Mouse (Mus musculus) hindbrain, postnatal 0 days (tissue): ENCODE measurements around the gene Copz1. TPM values are rescaled to one million over a fixed set of nuclear protein-coding genes. Genes with fewer than 3 reads are reported as not detected.
A peak's percentile ranks its signal among the peaks of the same experiment; 100 is the strongest.

Experiments
- ATAC-seq: fragments of 200-750 bp; cut with Nextera tagmentation; 2 replicates; pipeline ENCODE4 v1.8.0; 2017; ENCODE audit warnings: mild to moderate bottlenecking, moderate TSS enrichment, moderate library complexity
- DNase-seq: peaks from one replicate; pipeline ENCODE4 v3.0.0-alpha.2; 2015; ENCODE audit warnings: low spot score
- H3K27ac ChIP-seq: fragments of 300-500 bp; sonication (generic); 2 replicates; pipeline ENCODE4 v1.5.1; 2014; ENCODE audit warnings: mild to moderate bottlenecking
- H3K27me3 ChIP-seq: fragments of 300-500 bp; sonication (generic); 2 replicates; pipeline ENCODE4 v1.6.1; 2014; ENCODE audit warnings: low read length, mixed read lengths; ENCODE audit not compliant: insufficient read depth
- H3K36me3 ChIP-seq: fragments of 300-500 bp; sonication (generic); 2 replicates; pipeline ENCODE4 v1.6.1; 2014; ENCODE audit warnings: low read length, mixed read lengths; ENCODE audit not compliant: insufficient read depth
- H3K4me1 ChIP-seq: fragments of 300-500 bp; sonication (generic); 2 replicates; pipeline ENCODE4 v1.6.1; 2014; ENCODE audit warnings: antibody characterized with exemption, low read length, mixed read lengths; ENCODE audit not compliant: insufficient read depth
- H3K4me2 ChIP-seq: fragments of 300-500 bp; sonication (generic); 2 replicates; pipeline ENCODE4 v1.6.1; 2014; ENCODE audit warnings: low read depth, mild to moderate bottlenecking, low read length, moderate library complexity, mixed read lengths
- H3K4me3 ChIP-seq: fragments of 300-500 bp; sonication (generic); 2 replicates; pipeline ENCODE4 v1.5.1; 2014; ENCODE audit warnings: low read length
- H3K9ac ChIP-seq: fragments of 300-500 bp; sonication (generic); replicated peaks from 2 replicates; pipeline ENCODE4 v1.6.1; 2014; ENCODE audit warnings: mild to moderate bottlenecking, low read length, moderate library complexity, mixed read lengths
- H3K9me3 ChIP-seq: fragments of 300-500 bp; sonication (generic); 2 replicates; pipeline ENCODE4 v1.6.1; 2016; ENCODE audit warnings: low read length, mixed read lengths
- CTCF ChIP-seq: IDR thresholded peaks from 2 replicates; pipeline ENCODE4 v1.5.1; 2016; ENCODE audit warnings: antibody characterized with exemption, control low read depth, low read depth
- WGBS: fragments of 180-500 bp; shearing (Covaris S2); extraction: QIAGEN DNeasy Blood & Tissue Kit; methylation state at CpG from one replicate; pipeline ENCODE4 v1.1.7; 2014; 5-methylcytosine and 5-hydroxymethylcytosine counted together
- polyA plus RNA-seq: library from polyadenylated mRNA; unstranded; fragments of >200 nt; fragmentation: Nextera tagmentation; extraction: Ambion mirVana; gene quantifications from 2 replicates; pipeline ENCODE4 v1.2.1, GENCODE M21; 2015
- total RNA-seq: library from RNA; depleted of rRNA; stranded (reverse); fragments of >200 nt; gene quantifications from 2 replicates; pipeline ENCODE4 v1.2.3, GENCODE M21; 2014

Gene Copz1
- total and polyA plus RNA-seq, 2 experiments from 2014 or later, result 155 to 181 TPM

DNA sequence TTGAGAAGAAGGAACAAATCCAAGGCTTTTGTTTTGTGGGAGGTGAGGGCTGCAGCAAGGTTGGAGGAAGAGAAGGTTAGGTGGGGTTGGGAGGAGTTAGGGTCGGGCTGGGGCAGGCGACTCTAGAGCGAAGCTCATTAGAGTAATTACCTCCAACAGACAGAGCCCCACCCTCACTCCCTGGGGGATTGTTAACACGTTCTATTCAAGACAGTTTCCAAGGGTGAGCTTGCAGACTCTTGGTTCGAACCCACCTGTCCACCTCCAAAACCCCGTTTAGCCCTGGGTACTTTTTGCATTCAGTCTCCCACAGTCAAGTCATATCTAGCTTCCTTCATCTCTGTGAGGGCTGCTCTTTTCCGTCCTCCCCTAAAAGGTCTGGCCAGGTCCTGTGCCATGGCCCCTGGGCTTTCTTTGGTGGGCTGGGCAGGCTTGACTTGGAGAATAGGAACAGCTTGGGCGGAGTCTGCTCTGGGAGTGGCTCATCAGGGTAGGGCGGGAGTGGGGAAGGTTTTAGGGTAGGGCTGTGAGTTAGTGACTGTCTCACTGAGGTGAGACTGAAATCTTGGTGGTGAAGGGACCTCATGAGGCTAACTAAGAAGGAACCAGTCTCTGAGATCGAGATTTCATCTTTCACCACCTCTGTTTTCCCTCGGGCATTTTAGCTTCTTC, 64.6 kb downstream of the Copz1 start:
- H3K36me3 ChIP-seq, result no peaks in the 10 kb centered on the region
- DNase-seq (no peak), ATAC-seq (no peak)
- WGBS, result 25% methylated on average over 11 of the region's 11 CpGs
- H3K4me2 ChIP-seq, result no peak overlapping the region
- H3K4me3 ChIP-seq, result no peak overlapping the region
- TF ChIP-seq CTCF, result no peak
- no peaks in the 10 kb centered on the region for H3K9me3 ChIP-seq
- 0 out of 2 replicates have a peak, but pooled peaks cover 10% of the 10 kb centered on the region for H3K4me1 ChIP-seq
- H3K9ac ChIP-seq, result no peak overlapping the region
- no peaks in the 10 kb centered on the region for H3K27me3 ChIP-seq
- H3K27ac ChIP-seq, result no peak overlapping the region

DNA sequence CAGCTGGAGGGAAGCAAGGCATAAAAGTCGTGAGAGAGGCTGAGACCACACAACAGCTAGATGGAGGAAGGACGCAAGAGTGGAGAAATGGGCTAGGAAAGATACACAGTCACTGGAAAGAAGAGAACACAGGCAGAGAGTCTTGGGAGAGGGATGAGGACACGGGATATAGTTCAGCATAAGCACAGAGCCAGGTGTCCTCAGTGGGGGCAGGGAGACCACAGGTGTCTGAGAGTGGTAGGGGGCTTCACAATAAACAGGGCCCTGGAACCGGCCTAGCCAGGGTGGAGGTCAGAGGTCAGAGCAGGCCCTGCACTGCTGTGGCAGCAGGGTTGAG, 66.3 kb downstream of the Copz1 start:
- H3K9ac ChIP-seq, result peak overlapping the region; percentile 66
- TF ChIP-seq CTCF, result no peak
- 0 out of 2 replicates have a peak, but pooled peaks cover 10% of the 10 kb centered on the region for H3K4me1 ChIP-seq
- ATAC-seq, result no peak
- no peaks in the 10 kb centered on the region for H3K9me3 ChIP-seq
- DNase-seq, result no peak
- peak overlapping the region; percentile 83 for H3K4me2 ChIP-seq
- no peak overlapping the region for H3K27ac ChIP-seq
- no peaks in the 10 kb centered on the region for H3K27me3 ChIP-seq
- H3K36me3 ChIP-seq, result no peaks in the 10 kb centered on the region
- WGBS, result 55% methylated on average over 4 of the region's 4 CpGs
- H3K4me3 ChIP-seq, result peak overlapping the region; percentile 58

DNA sequence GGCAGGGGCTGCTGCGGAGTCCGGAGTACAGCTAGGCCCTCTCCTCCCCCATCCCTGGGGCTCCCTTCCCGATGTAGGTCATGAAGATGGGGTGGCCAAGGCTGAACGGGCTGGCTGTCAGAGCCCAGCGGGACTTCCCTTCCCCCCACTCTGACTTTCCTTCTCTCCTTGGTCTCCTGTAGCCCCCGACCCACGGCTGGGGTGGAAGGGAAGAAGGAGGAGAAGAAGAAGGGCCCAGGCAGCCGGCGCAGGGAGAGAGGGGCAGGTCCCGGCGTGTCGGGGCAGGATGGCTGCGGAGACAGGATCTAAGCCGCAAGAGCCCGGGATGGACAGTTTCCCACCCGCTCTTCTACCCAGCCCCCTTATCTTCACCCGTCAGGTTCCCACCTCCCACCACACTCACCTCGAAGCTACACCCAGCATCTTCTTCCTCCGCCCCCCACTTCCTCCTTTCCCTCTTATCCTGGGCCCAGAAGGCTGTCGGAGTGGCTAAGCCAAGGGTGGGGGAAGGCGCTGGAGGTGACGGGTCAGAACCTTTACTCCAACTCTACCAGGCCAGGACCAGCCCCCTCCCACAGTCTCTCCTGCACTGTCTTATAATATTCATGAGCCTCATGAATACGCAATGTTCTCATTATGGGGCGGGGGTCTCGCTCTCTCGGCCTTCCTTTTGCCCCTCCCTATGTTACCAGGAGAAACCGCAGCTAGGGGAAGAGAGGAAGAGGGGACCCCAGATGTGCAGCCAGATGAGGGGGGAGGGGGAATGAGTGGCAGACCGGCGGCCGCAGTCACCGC, 66.8 kb downstream of the Copz1 start:
- no peaks in the 10 kb centered on the region for H3K27me3 ChIP-seq
- no peaks in the 10 kb centered on the region for H3K36me3 ChIP-seq
- 0 out of 2 replicates have a peak, but pooled peaks cover 10% of the 10 kb centered on the region for H3K4me1 ChIP-seq
- TF ChIP-seq CTCF, result no peak
- ATAC-seq (peak; percentile 31), DNase-seq (peak; percentile 31)
- H3K27ac ChIP-seq, result peak overlapping the region; percentile 46
- H3K4me2 ChIP-seq, result peak overlapping the region; percentile 83
- 9% methylated on average over 30 of the region's 31 CpGs for WGBS
- H3K9me3 ChIP-seq, result no peaks in the 10 kb centered on the region
- H3K9ac ChIP-seq, result peak overlapping the region; percentile 66
- peak overlapping the region; percentile 58 for H3K4me3 ChIP-seq

DNA sequence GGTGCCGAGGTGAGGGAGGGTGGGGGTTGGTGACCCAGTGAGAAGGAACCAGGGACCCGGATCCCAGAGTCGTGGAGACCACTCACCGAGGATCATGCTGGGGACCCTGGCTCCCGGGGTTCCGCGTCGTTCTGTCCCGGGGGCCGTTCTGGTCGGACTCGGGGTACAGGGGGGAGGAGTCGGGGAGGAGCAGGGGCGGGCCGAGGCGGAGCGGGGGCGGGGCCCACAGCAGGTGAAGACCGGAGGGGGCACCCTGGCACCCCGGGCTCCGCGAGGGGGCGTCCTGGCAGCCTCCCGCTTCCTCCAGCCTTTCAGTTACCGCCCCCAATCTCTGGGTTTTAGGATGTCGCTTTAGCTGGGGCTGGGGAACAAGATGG, 67.4 kb downstream of the Copz1 start, which contains the start of gene Zfp385a:
TSS of gene Zfp385a (minus strand) at position 133 of the 377 bp plus-strand sequence.
- Histone ChIP-seq H3K4me2 (peak within 1 kb of the TSS; percentile 83), H3K9ac (peak within 1 kb of the TSS; percentile 66), H3K9me3 (no peaks in the 10 kb centered on the region), H3K4me1 (0 out of 2 replicates have a peak, but pooled peaks cover 10% of the 10 kb centered on the region), H3K4me3 (peak within 1 kb of the TSS; percentile 58), H3K27me3 (no peaks in the 10 kb centered on the region), H3K27ac (peak within 1 kb of the TSS; percentile 46), H3K36me3 (no peaks in the 10 kb centered on the region)
- ATAC-seq, result peak; percentile 63
- TF ChIP-seq CTCF, result peak; percentile 26; the same call in 1 of the 2 replicates
- DNase-seq, result peak; percentile 77
- under 1% methylated on average over 23 of the region's 26 CpGs for WGBS

DNA sequence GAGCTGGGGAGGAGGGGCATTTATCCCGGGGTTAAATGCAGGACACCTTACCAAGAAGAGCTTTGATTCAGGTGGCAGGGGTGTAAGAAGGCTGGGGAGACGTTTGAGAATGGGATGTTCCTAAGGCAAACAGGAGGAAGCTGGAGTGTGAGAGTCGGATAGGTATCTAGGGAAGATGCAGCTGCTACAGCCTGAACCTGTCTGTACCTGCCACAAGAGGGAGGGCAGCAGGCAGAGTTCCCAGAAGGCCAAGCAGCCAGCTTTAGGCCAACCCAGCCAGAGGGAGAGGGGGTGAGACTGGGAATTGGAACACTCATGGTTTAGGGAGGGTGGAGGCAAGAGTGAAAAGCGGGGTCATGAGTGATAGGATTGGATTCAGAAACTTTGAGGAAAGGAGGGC, 68.3 kb downstream of the Copz1 start:
- H3K27me3 ChIP-seq, result no peaks in the 10 kb centered on the region
- H3K9me3 ChIP-seq, result no peaks in the 10 kb centered on the region
- no peaks in the 10 kb centered on the region for H3K36me3 ChIP-seq
- DNase-seq (peak; percentile 24), ATAC-seq (no peak)
- H3K4me2 ChIP-seq, result peak overlapping the region; percentile 83
- peak; percentile 58 for TF ChIP-seq CTCF
- peak overlapping the region; percentile 58 for H3K4me3 ChIP-seq
- H3K27ac ChIP-seq, result peak overlapping the region; percentile 46; the same call in 1 of the 2 replicates
- 15% methylated on average over 4 of the region's 4 CpGs for WGBS
- peak overlapping the region; percentile 66; the same call in 1 of the 2 replicates for H3K9ac ChIP-seq
- 0 out of 2 replicates have a peak, but pooled peaks cover 10% of the 10 kb centered on the region for H3K4me1 ChIP-seq

DNA sequence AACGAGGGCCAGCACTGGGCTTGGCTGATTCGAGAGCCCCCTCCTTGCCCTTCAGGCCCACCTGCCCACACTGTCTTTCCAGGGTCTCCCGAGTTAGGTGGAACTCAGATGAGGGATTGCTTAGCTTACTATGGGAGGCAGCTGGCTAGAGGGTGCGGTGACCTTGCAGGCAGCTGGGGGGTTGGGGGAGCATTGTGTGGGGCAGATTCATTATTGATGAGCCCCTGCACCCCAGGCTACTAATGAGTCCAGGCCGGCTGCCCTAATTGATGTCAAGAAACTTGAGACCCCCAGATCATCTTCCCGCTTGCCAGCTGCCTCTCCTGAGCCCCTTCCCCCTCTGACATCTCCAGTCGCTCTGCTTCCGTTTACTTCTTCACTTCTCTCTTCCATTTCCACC, 69.0 kb downstream of the Copz1 start:
- DNase-seq (no peak), ATAC-seq (no peak)
- TF ChIP-seq CTCF, result no peak
- Histone ChIP-seq H3K27ac (no peak overlapping the region), H3K4me1 (0 out of 2 replicates have a peak, but pooled peaks cover 10% of the 10 kb centered on the region), H3K4me2 (peak overlapping the region; percentile 83; the same call in 1 of the 2 replicates), H3K9me3 (no peaks in the 10 kb centered on the region), H3K9ac (peak overlapping the region; percentile 22; the same call in 1 of the 2 replicates), H3K4me3 (no peak overlapping the region), H3K27me3 (no peaks in the 10 kb centered on the region), H3K36me3 (no peaks in the 10 kb centered on the region)
- WGBS, result 55% methylated on average over 8 of the region's 8 CpGs
